Mouse (Mus musculus) liver, adult 2 months (tissue): ENCODE results near the gene Cd46. TPM values are rescaled to one million over a fixed set of nuclear protein-coding genes. Genes with fewer than 3 reads are reported as not detected.

Source experiments
- DNase-seq: peaks from one replicate; pipeline ENCODE4 v3.0.0-alpha.2; 2011; ENCODE audit warnings: low read depth, low spot score; ENCODE audit errors: extremely low read depth
- H3K27ac ChIP-seq: fragments of 200-500 bp; replicated peaks from 2 replicates; pipeline ENCODE4 v1.5.1; 2012; ENCODE audit warnings: low read depth, mild to moderate bottlenecking, control low read depth, inconsistent platforms, low read length; ENCODE audit not compliant: insufficient read depth
- H3K27me3 ChIP-seq: fragments of 200-500 bp; 2 replicates; pipeline ENCODE4 v1.6.1; 2012; ENCODE audit warnings: mild to moderate bottlenecking, moderate library complexity, low read length, inconsistent platforms; ENCODE audit not compliant: control insufficient read depth, insufficient read depth
- H3K36me3 ChIP-seq: fragments of 200-500 bp; 2 replicates; pipeline ENCODE4 v1.6.1; 2012; ENCODE audit warnings: low read length, inconsistent platforms; ENCODE audit not compliant: control insufficient read depth, insufficient read depth
- H3K4me1 ChIP-seq: fragments of 200-500 bp; 2 replicates; pipeline ENCODE4 v1.6.1; 2011; ENCODE audit warnings: low read length; ENCODE audit not compliant: control insufficient read depth, insufficient read depth
- H3K4me3 ChIP-seq: fragments of 200-500 bp; 2 replicates; pipeline ENCODE4 v1.5.1; 2011; ENCODE audit warnings: low read depth, mild to moderate bottlenecking, control low read depth, low read length, moderate library complexity; ENCODE audit not compliant: insufficient read depth
- H3K79me2 ChIP-seq: fragments of 200-500 bp; 2 replicates; pipeline ENCODE4 v1.6.1; 2012; ENCODE audit warnings: inconsistent platforms, mild to moderate bottlenecking, low read length, moderate library complexity; ENCODE audit not compliant: control insufficient read depth, insufficient read depth
- H3K9ac ChIP-seq: fragments of 200-500 bp; 2 replicates; pipeline ENCODE4 v1.6.1; 2012; ENCODE audit warnings: low read depth, mild to moderate bottlenecking, control low read depth, inconsistent platforms, low read length
- CTCF ChIP-seq: fragments of 200-500 bp; IDR thresholded peaks from 2 replicates; pipeline ENCODE4 v1.5.1; 2011; ENCODE audit warnings: low read depth, low read length, control low read depth
- POLR2A ChIP-seq: fragments of 200-500 bp; IDR thresholded peaks from 2 replicates; pipeline ENCODE4 v1.6.1; 2011; ENCODE audit warnings: low read length, control low read depth; ENCODE audit not compliant: insufficient read depth; ENCODE audit errors: extremely low read depth
- WGBS: fragments of 180-500 bp; shearing (Covaris S2); methylation state at CpG from one replicate; pipeline ENCODE4 v1.1.7; 2018; 5-methylcytosine and 5-hydroxymethylcytosine counted together
- polyA plus RNA-seq: library from polyadenylated mRNA; depleted of rRNA; stranded (reverse); fragments of >200 nt; gene quantifications from 2 replicates; pipeline ENCODE4 v1.2.3, GENCODE M21; 2012; rRNA removed
- total RNA-seq: library from RNA; depleted of rRNA; stranded (reverse); fragments of >200 nt; gene quantifications from 2 replicates; pipeline ENCODE4 v1.2.3, GENCODE M21; 2014; rRNA removed

Cd46 gene
- total and polyA plus RNA-seq, 2 experiments, result 0.20 to 1.1 TPM

DNA sequence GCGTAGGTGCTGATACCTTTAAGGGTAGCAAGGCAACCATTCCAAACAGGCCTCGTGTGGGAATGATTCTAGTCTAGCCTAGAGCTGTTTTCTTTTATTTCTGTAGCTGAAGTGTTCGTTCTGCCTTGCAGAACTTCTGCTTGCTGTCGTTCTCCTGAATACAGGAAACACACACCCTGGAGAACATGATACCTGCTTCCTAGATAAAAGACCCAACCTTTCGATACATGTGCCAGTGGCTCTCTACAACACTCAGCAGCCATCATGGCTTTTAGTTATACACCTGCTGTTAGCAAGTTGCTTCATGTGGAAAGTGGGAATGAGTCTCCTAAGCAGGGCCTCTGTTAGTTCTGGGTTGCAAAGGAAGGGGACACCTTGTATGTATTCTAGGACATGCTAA, 97.8 kb downstream of the Cd46 start:
- H3K4me3 ChIP-seq, result no peak overlapping the region
- H3K79me2 ChIP-seq, result peaks cover 35% of the 10 kb centered on the region
- H3K27me3 ChIP-seq, result no peaks in the 10 kb centered on the region
- no peaks in the 10 kb centered on the region for H3K36me3 ChIP-seq
- DNase-seq, result no peak
- peak overlapping the region; percentile 2 for H3K27ac ChIP-seq
- H3K4me1 ChIP-seq, result peaks cover 29% of the 10 kb centered on the region
- H3K9ac ChIP-seq, result no peak overlapping the region
- WGBS, result 85% methylated on average over 5 of the region's 5 CpGs
- TF ChIP-seq POLR2A (no peak), CTCF (no peak)

GRCm38 (mm10) chr1:194993409-194993988, 98.5 kb downstream of the Cd46 start:
- TF ChIP-seq CTCF, result no peak
- TF ChIP-seq POLR2A, result no peak
- peaks cover 37% of the 10 kb centered on the region for H3K79me2 ChIP-seq
- no peak overlapping the region; the same call in 1 of the 2 replicates for H3K27ac ChIP-seq
- no peak overlapping the region for H3K9ac ChIP-seq
- H3K4me1 ChIP-seq, result peaks cover 31% of the 10 kb centered on the region
- no peaks in the 10 kb centered on the region for H3K36me3 ChIP-seq
- H3K4me3 ChIP-seq, result no peak overlapping the region
- H3K27me3 ChIP-seq, result no peaks in the 10 kb centered on the region
- 67% methylated on average over 1 of the region's 1 CpGs for whole genome bisulfite sequencing
- no peak for DNase-seq

GRCm38 (mm10) chr1:194992589-194993317, 99.3 kb downstream of the Cd46 start:
- Histone ChIP-seq H3K27me3 (no peaks in the 10 kb centered on the region), H3K79me2 (peaks cover 40% of the 10 kb centered on the region), H3K27ac (peak overlapping the region; percentile 64), H3K9ac (no peak overlapping the region), H3K4me1 (peaks cover 29% of the 10 kb centered on the region), H3K36me3 (no peaks in the 10 kb centered on the region), H3K4me3 (no peak overlapping the region)
- WGBS, result 31% methylated on average over 5 of the region's 5 CpGs
- no peak for DNase-seq
- TF ChIP-seq POLR2A, result no peak
- no peak for TF ChIP-seq CTCF

- no peaks in the 10 kb centered on the region for H3K27me3 ChIP-seq
- no peak overlapping the region for H3K27ac ChIP-seq
- peaks cover 33% of the 10 kb centered on the region for H3K4me1 ChIP-seq
- 90% methylated on average over 2 of the region's 2 CpGs for WGBS
- no peak for DNase-seq
- no peaks in the 10 kb centered on the region for H3K36me3 ChIP-seq
- peaks cover 42% of the 10 kb centered on the region for H3K79me2 ChIP-seq
- TF ChIP-seq CTCF, result no peak
- TF ChIP-seq POLR2A, result no peak
- no peak overlapping the region for H3K9ac ChIP-seq
- no peak overlapping the region for H3K4me3 ChIP-seq
Observed at GRCm38 (mm10) chr1:194991654-194992053, 100.4 kb downstream of the Cd46 start.

DNA sequence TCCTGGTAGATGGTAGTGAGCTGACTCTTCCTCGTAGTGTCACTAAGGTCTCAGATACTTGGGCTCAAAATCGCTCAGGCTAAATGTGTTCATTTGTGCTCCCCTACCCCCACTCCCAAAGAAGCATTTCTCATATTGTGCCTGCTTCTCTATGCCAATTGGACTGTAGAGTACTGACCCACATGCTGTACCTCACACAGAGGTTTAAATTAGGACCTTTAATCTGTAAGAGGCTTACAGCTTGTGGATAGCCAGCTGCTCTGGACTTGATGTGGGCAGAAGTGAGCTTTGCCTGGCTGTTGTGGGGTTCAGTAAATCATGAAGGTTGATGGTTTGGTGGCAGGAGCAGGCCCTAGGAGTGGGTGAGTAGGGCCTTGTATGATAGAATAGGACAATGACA, 101.1 kb downstream of the Cd46 start:
- DNase-seq, result no peak
- 48% methylated on average over 2 of the region's 2 CpGs for WGBS
- Histone ChIP-seq H3K36me3 (no peaks in the 10 kb centered on the region), H3K79me2 (peaks cover 43% of the 10 kb centered on the region), H3K4me3 (no peak overlapping the region), H3K4me1 (peaks cover 33% of the 10 kb centered on the region), H3K9ac (no peak overlapping the region), H3K27ac (0 out of 2 replicates have a peak overlapping the region, but pooled peaks have one; percentile 23), H3K27me3 (no peaks in the 10 kb centered on the region)
- TF ChIP-seq POLR2A (no peak), CTCF (no peak)

DNA sequence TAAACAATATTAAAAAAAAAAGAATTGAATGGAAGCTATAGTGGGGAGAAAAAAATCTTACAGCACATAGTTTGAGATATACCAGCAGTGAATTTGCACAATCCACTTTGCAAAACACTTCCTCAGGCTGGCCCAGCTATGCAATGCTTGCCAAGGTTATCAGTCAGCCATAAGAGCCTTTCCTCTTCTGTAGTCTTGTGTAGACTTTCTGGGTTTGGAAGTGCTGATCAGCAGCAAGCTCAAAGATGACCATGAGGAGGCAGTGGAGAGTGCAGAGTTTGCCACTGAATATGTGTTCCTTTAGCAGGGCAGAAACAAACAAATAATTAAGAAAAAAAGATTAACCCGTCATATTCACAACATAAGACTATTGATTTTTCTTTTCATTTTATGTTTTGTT, 103.0 kb downstream of the Cd46 start:
- Histone ChIP-seq H3K9ac (no peak overlapping the region), H3K4me1 (peaks cover 30% of the 10 kb centered on the region), H3K27me3 (no peaks in the 10 kb centered on the region), H3K36me3 (peaks cover 1% of the 10 kb centered on the region; the same call in 1 of the 2 replicates), H3K4me3 (no peak overlapping the region), H3K27ac (no peak overlapping the region), H3K79me2 (peaks cover 44% of the 10 kb centered on the region)
- TF ChIP-seq CTCF (0 out of 2 replicates have a peak, but pooled peaks have one; percentile 14), POLR2A (no peak)
- no peak for DNase-seq
- 56% methylated on average over 1 of the region's 1 CpGs for WGBS

Other genes starting within 250 kb of the Cd46 start
- 1.7 and 2.4 TPM in 2 replicates for gene Cd34, start 153.4 kb downstream of the Cd46 start, total RNA-seq
- gene Cd34, start 153.4 kb downstream of the Cd46 start, polyA plus RNA-seq, result 0.40 and 0.72 TPM in 2 replicates
- 98.5 and 116 TPM in 2 replicates for gene Cr1l, start 39.3 kb upstream of the Cd46 start, total RNA-seq
- gene Cr1l, start 39.3 kb upstream of the Cd46 start, polyA plus RNA-seq, result 52.0 and 64.6 TPM in 2 replicates
- gene Cr2, start 84.5 kb upstream of the Cd46 start, total RNA-seq, result 0.18 and 1.0 TPM in 2 replicates
- gene Cr2, start 84.5 kb upstream of the Cd46 start, polyA plus RNA-seq, result 0.04 TPM in 1 of 2 replicates, not detected in the other